14 mouse cellular contexts compared by ENCODE assay signal in genomic region chr14:18372761-18373610, GRCm38 (mm10). TPM values are rescaled to one million over a fixed set of nuclear protein-coding genes. Genes with fewer than 3 reads are reported as not detected.
A peak's percentile ranks its signal among the peaks of the same experiment; 100 is the strongest.
DNase-seq lines count a peak whose midpoint lies in the region; ATAC-seq lines count a peak whose summit lies in the region.
"Had no signal": no experiment of that assay in that cellular context is flagged by ENCODE, and none has a peak within 500 bp of the region (broad histone marks: within the 10 kb centered on the region; RNA-seq: fewer than 3 reads in every experiment).

No protein-coding gene starts in this region.

- no peaks in the 10 kb centered on the region for H3K4me1 ChIP-seq in liver, embryonic 15.5 days (replicated peaks)
- H3K4me1 ChIP-seq in liver, embryonic 12.5 days: no peaks in the 10 kb centered on the region
- peaks cover 10% of the 10 kb centered on the region; the same call in 1 of the 2 replicates for H3K4me1 ChIP-seq in limb, embryonic 11.5 days (ENCODE audit: control insufficient read depth, insufficient read depth, low read length)

- no peak overlapping the region for H3K4me3 ChIP-seq in liver, embryonic 15.5 days (replicated peaks)
- H3K4me3 ChIP-seq in liver, embryonic 12.5 days: no peak overlapping the region
- H3K4me3 ChIP-seq in limb, embryonic 11.5 days (ENCODE audit: low read depth, low read length): no peak overlapping the region
- H3K4me3 ChIP-seq: erythroblast, embryonic 14.5 days had no signal

- ATAC-seq in liver, embryonic 15.5 days (ENCODE audit: insufficient read depth): peak; percentile 58; the same call in 1 of the 2 replicates
- ATAC-seq in liver, embryonic 12.5 days: no peak
- peak; percentile 19; the same call in 1 of the 2 replicates for ATAC-seq in limb, embryonic 11.5 days (ENCODE audit: insufficient number of reproducible peaks, low FRiP score, low TSS enrichment, low read depth)

- no peaks in the 10 kb centered on the region for H3K9me3 ChIP-seq in liver, embryonic 15.5 days (replicated peaks)
- H3K9me3 ChIP-seq in liver, embryonic 12.5 days (replicated peaks): no peaks in the 10 kb centered on the region
- H3K9me3 ChIP-seq in limb, embryonic 11.5 days (ENCODE audit: control insufficient read depth, low read length): no peaks in the 10 kb centered on the region

- WGBS in liver, embryonic 15.5 days (ENCODE audit: insufficient replicate concordance): 60% methylated on average over 9 of the region's 9 CpGs
- 60% methylated on average over 9 of the region's 9 CpGs for WGBS in liver, embryonic 12.5 days (ENCODE audit: insufficient replicate concordance)
- WGBS in limb, embryonic 11.5 days: 63% methylated on average over 9 of the region's 9 CpGs

- no peak overlapping the region for H3K27ac ChIP-seq in liver, embryonic 15.5 days (replicated peaks)
- H3K27ac ChIP-seq in liver, embryonic 12.5 days: no peak overlapping the region
- peak overlapping the region; percentile 15 for H3K27ac ChIP-seq in limb, embryonic 11.5 days (replicated peaks; ENCODE audit: low read depth, low read length)
- H3K27ac ChIP-seq: kidney, postnatal 0 days had no signal

- peak; percentile 18 to 39 for DNase-seq in frontal cortex, adult 2 months (ENCODE audit: extremely low spot score in 1 of 2, low spot score in 1 of 2)
- no peak for DNase-seq in frontal cortex, postnatal 14 days (ENCODE audit: low spot score in 2 of 2)
- peak; percentile 31 to 64 for DNase-seq in layer of hippocampus, adult 18-20 months (ENCODE audit: low spot score in 2 of 2)
- no peak for DNase-seq in limb, embryonic 11.5 days (ENCODE audit: low spot score)
- DNase-seq in cerebellum, adult 11 months: no peak
- DNase-seq: adrenal gland, postnatal 25 days; gastrocnemius, postnatal 25 days; lung, postnatal 10 days; thymus, adult 18-20 months had no signal

- H3K36me3 ChIP-seq in liver, embryonic 15.5 days (replicated peaks): no peaks in the 10 kb centered on the region
- no peaks in the 10 kb centered on the region for H3K36me3 ChIP-seq in liver, embryonic 12.5 days
- no peaks in the 10 kb centered on the region for H3K36me3 ChIP-seq in limb, embryonic 11.5 days (ENCODE audit: control insufficient read depth, insufficient read depth, low read length)

- no peak overlapping the region for H3K4me2 ChIP-seq in liver, embryonic 15.5 days
- no peak overlapping the region for H3K4me2 ChIP-seq in liver, embryonic 12.5 days
- H3K4me2 ChIP-seq in limb, embryonic 11.5 days (ENCODE audit: low read depth, severe bottlenecking): no peak overlapping the region
- H3K4me2 ChIP-seq: midbrain, embryonic 11.5 days had no signal

- H3K27me3 ChIP-seq in liver, embryonic 15.5 days: no peaks in the 10 kb centered on the region
- H3K27me3 ChIP-seq in liver, embryonic 12.5 days (replicated peaks): no peaks in the 10 kb centered on the region
- H3K27me3 ChIP-seq in limb, embryonic 11.5 days (ENCODE audit: control insufficient read depth, insufficient read depth, low read length): no peaks in the 10 kb centered on the region

- no peak overlapping the region for H3K9ac ChIP-seq in liver, embryonic 15.5 days
- no peak overlapping the region for H3K9ac ChIP-seq in liver, embryonic 12.5 days
- no peak overlapping the region; the same call in 1 of the 2 replicates for H3K9ac ChIP-seq in limb, embryonic 11.5 days (ENCODE audit: low read length)

RNA-seq across cellular contexts. Expression of gene Ube2e1, which starts 41.3 kb away (rescaled TPM):
- polyA plus RNA-seq in frontal cortex, adult 2 months (2012; rRNA removed): 112 and 124 TPM in 2 replicates
- polyA plus RNA-seq in liver, embryonic 15.5 days (2015; fragmentation: Nextera tagmentation; extraction: Ambion mirVana): 27.7 and 31.7 TPM in 2 replicates
- 59.6 and 63.1 TPM in 2 replicates for polyA plus RNA-seq in liver, embryonic 12.5 days (2016; fragmentation: Nextera tagmentation; extraction: Ambion mirVana)
- 100 to 1,000 TPM; 122 to 124 TPM for total RNA-seq in layer of hippocampus, adult 18-20 months (2021)
- 61.7 and 74.9 TPM in 2 replicates for polyA plus RNA-seq in limb, embryonic 11.5 days (2014; fragmentation: Nextera tagmentation; extraction: Ambion mirVana)

Comparison
In these comparisons a context has a peak if more than half of its experiments do, and no peak if none do; other contexts are left out.
1. DNase-seq: peak in frontal cortex, adult 2 months (2 of 2) and layer of hippocampus, adult 18-20 months (2 of 2); none in frontal cortex, postnatal 14 days (0 of 2), limb, embryonic 11.5 days (single experiment) and cerebellum, adult 11 months (single experiment).